Mouse (Mus musculus) left cerebral cortex, postnatal 4 days (tissue): ENCODE results near the gene Icosl. TPM values are rescaled to one million over a fixed set of nuclear protein-coding genes. Genes with fewer than 3 reads are reported as not detected.
"Not testable (repeated sequence)": the region's sequence is repeated elsewhere in the genome, so short reads cannot be mapped to it uniquely, and the experiment has no call there.

Source experiments
- DNase-seq: peaks from one replicate; pipeline ENCODE4 v3.0.0-alpha.2; 2022
- intact Hi-C: fragments of 180-260 bp; cut with DNase I; formaldehyde crosslinking; loops from one replicate; pipeline ENCODE4 v1.15.1; 2025
- total RNA-seq, 2 experiments: library from RNA; stranded (reverse); gene quantifications; 2 replicates each; pipeline ENCODE4 v1.2.3; 2021

Gene Icosl
- total RNA-seq, result under 1 TPM; 0.85 to 0.98 TPM

DNA sequence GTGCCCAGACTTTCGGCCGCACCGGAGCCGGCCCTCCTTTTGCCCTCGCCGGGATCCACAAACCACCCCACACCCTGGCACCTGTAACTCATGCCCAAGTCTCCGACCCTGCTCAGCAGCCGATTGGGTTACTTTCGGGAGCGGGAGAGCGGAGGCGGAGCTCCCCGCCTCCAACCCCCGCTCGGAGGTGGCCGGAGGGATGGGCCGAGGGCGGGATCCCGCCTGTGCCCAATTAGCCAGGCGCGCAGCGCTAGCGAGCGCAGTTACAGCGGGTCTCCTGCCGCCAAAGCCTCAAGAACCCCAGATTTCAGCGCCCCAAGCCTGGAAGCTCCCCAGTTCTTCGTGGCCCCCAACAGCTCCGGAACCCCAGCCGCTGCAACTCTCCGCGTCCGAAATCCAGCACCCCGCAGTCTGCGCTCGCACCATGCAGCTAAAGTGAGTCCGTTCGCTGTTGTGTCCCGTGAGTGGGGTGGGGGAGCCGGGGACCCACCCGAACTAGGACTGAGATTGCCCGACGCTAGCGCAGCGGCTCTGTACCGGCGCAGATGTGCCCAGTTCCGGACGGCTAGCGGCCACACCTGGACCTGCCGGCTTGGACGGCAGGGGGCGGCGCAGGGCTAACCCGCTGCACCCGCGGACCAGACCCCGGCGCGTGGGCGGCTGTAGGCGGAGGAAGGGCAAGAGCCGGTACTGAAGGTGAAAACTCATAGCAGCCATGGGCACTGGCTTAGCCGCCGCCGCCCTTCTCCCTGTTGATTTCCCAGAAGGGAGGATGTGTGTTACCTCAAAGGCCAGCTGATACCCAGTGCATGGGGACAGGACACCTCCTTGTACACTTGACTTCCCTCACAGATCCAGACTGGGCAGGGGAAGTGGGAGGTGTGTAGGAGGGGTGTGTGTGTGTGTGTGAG is at the start of gene Icosl:
Gene Icosl (plus strand): TSS at position 202 of the 911 bp plus-strand sequence.
- intact Hi-C loops, result no loop called here

DNA sequence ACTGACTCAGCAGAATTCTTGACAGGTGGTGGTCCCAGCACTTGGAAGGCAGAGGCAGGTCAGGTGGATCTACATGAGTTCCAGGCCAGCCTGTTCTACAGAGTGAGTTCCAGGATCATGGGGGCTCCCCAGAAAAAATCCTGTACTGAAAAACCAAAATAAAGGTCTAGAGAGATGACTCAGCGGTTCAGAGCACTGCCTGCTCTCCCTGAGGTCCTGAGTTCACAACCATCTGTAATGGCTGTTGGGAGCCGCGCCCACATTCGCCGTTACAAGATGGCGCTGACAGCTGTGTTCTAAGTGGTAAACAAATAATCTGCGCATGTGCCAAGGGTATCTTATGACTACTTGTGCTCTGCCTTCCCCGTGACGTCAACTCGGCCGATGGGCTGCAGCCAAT is 49.1 kb upstream of the Icosl start:
- intact Hi-C loops, DNase-seq: not testable (repeated sequence)

More for the DNA sequence above, at the start of gene Icosl:
- peak; percentile 70 for DNase-seq

DNA sequence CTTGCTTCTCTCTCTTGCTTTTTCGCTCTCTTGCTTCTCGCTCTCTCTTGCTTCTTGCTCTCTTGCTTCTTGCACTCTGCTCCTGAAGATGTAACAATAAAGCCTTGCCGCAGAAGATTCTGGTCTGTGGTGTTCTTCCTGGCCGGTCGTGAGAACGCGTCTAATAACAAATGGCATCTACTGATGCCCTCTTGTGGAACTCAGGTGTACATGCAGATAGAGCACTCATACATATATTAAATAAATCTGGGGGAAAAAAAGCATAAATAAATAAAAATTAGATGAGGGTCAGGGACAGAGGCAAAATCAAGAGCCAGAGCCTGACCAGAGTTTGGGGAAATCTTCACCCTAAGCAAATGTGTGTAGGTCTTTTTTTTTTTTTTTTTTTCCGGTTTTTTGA is 43.6 kb upstream of the Icosl start:
- intact Hi-C loops, result loop anchor here (5.0 kb wide), 1 partner anchor 137 kb away; no protein-coding TSS in a partner anchor
- not testable (repeated sequence) for DNase-seq

DNA sequence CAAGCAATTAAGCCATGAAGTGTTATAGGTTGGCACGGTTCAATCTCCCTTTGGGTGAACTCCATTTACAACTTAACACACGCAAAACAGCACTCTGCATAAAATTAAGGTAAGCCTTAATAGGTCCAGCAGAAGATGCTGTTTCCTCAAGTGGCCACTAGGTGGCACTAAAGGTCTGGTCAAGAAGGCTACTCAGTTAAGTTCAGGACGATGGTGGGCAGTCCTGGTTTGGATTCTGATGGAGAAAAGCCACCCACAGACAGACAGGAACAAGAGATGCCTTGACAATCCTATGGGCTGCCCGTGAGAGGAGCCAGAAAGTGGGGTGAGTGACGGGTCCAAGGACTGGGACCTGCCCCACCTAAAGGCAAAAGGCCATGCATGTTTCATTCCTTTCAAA is 41.0 kb upstream of the Icosl start:
- peak; percentile 77 for DNase-seq
- intact Hi-C loops, result loop anchor here (5.0 kb wide), 1 partner anchor 134 kb away; no protein-coding TSS in a partner anchor

DNA sequence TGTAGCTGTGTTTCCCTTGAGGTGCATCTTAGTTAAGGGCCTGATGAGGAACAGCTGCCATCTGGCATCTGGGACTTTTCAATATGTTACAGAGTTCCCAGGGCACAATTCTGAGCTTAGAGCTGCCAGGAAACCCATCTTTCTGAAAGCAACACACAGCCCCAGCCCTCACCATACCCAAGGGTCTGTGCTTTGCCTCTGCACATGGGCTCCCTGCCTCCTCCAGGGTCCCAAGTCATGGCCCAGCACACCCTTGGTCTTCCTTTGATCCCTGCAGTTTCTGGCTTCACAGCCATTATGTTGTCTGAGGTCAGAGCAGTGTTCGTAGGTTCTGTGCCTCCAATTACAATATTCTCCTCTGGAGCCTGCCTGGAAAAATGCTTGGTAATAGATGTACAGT is 40.0 kb upstream of the Icosl start:
- intact Hi-C loops, result loop anchor here (5.0 kb wide), 1 partner anchor 133 kb away; no protein-coding TSS in a partner anchor

DNA sequence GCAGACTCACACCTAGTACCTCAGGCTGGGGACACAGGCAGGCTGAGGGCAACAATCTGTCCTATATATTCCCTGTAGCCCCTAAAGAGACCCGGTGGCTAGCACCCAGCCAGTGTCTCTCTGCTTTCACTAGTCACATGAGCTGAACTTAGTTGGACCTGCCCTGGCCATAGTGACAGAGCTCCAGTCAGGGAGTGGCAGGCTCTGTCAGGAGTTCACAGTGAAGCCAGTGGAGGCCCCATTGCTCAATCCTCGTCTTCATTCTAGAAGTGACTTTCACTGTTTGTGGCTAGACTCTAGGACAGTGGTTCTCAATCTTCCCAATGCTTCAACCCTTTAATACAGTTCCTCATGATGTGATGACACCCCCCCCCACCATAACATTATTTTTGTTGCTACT is 37.1 kb upstream of the Icosl start:
- no peak for DNase-seq
- intact Hi-C loops, result no loop called here

More for the DNA sequence above, 40.0 kb upstream of the Icosl start:
- DNase-seq, result no peak

DNA sequence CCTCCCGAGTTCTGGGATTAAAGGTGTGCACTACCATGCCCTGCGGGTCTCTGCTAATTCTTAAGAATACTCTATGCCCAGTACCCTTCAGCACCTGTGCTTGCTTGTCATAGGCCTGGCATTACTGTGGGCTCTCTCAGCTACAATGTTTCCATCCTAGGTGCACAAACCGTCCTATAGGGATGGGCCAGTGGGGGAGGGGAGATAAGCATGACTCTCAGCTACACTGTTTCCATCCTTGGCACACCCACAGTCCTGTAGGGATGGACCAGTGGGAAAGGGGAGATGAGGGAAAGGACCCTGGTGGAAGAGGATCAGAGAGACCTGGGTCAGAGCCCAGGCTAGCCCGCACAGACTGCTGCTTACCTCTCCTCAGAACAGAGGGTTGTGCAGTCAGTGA is 32.0 kb upstream of the Icosl start:
- intact Hi-C loops, result no loop called here
- DNase-seq, result no peak

DNA sequence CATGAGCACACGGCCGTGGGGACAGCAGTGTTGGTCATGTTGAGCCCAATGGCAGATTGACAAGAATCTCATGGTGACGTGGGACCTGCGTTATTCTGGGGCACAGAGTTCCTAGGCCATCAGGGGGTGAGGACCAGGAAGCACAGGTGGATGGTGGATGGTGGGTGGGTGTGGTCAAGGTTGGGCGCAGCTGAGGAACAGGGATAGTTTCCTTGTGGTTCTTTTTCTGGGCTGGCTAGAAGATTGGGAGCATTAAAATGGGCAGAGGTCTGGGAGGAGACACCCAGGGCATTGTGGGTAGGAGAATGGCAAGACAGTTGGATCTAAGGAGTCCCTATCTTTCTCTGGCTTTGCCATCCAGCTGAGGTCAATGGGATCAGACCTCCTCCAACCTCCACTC is 27.5 kb upstream of the Icosl start, which contains the start of gene Dnmt3l:
Gene Dnmt3l (plus strand): TSS at position 301 of the 400 bp plus-strand sequence.
- intact Hi-C loops, result no loop called here
- DNase-seq, result no peak

DNA sequence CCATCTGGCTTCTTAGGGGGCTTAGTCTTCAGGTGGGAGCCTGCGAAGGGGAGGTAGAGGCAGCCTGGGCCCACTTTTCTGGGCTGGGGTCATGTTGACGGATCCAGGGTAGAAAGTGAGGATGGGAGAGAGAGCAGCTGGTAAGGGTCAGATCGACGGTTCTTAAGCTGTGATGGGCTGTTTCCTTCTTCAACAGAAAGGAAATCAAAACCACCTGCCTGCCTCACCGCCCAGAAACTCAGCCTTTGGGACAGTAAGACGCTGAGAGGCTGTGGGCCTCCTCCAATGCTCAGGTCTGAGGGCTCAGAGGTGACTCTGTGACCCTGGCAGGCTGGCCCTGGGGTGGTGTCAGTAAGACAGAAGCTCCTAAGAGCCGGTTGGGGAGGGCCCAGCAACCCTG is 27.0 kb upstream of the Icosl start:
- no peak for DNase-seq
- intact Hi-C loops, result no loop called here

DNA sequence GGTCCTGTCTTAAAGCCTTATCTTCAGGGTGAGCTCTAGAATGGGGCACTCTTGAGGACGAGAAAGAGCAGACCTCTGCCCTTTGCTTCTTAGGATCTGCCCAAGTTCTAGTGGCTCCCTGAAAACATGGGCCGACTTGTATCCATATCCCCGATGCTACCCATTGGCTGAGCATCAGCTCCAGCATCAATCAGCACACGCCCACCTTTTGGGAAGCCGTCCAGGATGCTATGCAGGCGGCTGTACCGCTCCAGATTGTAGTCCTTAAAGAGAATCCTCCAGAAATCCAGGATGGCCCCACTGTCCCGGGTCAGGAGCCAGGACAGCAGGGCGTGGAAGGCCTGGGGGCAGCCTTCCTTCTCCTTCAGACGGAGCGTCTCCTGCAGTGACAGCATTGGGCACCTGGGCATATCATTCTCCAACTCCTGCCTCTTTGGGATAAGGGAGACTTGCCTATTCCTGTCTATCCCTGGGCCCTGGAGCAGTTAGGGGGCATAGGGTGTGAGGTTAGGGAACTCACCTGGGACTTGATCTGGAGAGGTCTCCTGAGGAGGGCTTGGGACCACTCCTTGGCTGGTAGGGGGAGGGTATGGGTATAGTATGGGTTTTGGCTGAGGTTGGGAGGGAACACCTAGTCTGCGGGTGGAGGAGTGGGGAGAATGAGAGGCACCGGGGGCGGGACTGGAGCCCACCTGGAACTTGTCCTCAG is 26.3 kb upstream of the Icosl start:
- intact Hi-C loops, result no loop called here
- DNase-seq, result no peak

DNA sequence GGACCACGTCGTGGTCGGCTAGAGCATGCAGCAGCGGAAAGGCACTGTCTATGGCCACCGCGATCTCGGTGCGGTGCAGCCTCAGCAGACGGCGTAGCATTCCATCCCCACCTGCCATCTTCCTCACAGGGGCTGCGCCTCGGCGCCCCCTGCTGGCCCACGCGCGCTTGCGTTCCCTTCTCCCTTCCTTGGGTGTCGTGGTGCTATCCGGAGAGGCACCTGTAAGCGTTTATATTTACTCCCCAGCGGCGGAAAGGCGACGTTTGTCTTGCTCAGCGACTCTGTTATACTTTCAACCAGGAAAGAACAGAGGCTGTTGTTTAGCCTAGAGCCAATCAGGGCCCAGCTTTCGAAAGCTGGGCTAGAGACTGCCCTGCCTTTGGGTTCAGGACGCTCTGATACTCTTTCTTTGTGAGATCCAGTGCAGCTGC is 25.7 kb upstream of the Icosl start, which contains the start of gene Aire:
Gene Aire (minus strand): TSS at position 205 of the 431 bp plus-strand sequence.
- peak; percentile 58 for DNase-seq
- intact Hi-C loops, result no loop called here

DNA sequence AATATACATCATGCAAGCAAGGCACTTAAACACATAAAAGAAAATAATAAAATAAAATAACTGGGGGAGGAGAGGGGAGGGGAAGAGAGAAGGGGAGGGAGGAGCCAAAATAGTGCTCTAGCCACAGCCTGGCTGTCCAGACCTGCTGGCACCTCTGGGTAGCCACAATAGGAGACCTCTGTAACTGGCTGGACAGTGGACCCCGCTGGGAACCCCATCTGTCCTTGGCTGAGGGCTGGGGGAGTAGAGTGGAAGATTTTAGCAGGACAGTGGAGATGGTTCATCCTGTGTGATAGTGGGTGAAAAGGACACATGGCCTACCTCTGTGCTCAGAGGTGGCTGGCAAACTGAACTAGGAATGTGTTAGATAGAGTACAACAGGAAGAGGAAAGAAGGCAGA is 24.6 kb upstream of the Icosl start:
- DNase-seq, result no peak
- intact Hi-C loops, result no loop called here

DNA sequence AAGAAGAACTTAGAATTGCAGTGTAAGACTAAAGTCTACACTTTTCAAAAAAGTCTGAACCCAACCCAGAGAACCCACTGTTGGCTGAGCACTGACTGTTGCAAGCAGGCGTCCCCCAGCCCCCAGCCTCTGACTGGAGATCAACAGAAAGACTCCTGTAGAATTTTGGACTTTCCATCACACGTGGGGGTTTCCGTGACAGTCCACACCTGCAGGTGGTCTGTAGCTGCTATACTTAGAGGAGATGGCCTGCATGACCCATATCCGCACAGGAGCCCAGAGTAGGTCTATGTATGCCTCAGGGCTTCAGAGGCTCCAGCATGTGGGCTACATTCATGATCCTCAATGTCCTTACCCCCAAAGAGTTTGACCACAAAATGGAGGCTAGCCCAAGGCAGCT is 22.7 kb upstream of the Icosl start:
- intact Hi-C loops, result no loop called here
- no peak for DNase-seq

DNA sequence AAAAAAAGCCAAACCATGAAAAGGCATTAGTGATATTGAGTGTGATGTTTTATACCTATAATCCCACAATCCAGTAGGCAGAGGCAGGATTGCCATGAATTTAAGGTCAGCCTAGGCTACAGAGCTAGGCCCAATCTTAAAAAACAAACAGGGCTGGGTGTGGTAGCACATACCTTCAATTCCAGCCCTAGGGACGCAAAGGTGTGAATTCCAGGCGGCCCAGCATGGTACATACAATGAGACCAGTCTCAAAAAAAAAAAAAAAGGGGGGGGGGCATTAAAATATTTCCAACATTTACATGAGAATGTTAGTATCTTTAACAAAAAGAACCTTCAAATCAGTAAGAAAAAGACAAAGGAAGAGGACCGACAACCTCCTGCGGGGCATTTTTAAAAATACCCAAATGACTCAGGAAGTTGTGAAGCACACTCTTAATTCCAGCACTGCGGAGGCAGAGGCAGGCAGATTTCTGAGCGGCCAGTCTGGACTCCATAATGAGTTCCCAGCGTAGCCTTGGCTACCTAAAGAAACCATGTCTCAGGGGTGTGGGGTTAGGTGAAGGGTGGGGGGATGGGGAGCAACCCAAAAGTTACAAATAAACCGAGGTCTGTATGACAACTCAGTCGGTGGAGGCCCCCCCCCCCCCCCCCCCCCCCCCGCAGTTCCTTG is 20.9 kb upstream of the Icosl start:
- intact Hi-C loops, result no loop called here
- DNase-seq, result no peak

DNA sequence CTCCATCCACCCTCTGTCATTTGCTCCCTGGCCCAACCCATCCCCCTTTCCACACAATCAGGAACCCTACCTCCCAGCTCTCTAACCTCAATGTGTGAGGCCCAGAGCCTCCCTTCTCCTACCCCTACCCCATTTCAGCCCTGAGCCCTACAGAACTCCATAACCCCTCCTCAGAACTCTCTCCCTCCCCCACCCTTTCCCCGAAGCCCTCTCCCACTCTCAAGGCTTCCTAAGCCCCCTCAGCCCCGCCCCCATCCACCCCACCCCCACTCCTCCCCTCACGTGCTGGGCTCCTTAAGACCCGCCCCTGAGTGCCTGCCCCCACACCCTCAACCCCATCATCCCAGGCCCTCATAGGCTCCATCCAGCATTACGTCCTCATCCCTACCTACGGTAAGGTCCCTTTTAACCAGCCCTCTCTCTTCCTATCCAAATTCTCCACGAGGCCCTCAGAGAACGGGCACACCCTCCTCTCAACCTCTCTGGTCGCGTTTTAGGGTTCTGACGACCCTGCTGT is 19.5 kb upstream of the Icosl start:
- intact Hi-C loops, result no loop called here
- no peak for DNase-seq

DNA sequence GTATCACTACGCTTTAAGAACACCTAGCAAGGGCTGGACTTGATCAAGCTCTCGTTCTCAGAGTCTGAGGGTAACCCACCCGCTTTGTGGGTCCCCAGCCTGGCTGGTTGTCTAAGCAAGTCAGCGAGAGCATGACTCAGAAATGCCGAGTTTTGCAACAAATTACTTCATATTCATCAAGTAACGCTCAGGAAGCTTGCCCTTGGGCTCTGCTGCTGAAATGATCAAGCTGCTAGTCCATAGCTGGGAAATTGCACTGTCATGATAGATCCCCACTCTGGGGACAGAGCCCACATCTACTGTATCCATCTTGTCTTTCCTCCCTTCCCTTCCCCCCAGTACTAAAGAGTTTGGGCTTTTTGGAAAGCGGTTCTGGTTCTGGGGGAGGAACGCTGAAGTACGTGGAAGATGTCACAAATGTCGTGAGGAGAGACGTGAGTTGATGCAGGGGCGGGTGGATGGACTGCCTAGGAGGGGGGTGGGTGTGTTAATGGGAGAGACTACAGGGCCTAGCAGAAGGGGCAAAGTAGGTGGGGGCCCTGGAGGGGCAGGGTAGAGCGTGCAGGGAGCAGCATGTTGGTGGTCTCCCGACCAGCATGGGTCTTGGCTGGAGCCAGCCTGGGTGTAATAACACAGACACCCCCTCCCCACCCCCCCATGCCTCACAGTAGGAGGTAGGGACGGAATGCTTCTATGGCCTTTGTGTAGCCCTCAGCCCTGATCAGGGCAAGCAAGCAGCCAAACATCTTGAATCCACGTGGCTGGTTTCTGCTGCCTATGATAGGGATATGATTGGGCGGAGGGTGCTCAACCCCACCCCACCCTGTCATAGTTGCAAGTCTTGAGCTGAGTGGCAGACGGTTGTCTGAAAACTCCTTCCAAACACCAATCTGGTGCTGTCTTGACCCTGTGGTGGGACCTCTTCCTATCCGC is 14.2 kb upstream of the Icosl start:
- no peak for DNase-seq
- intact Hi-C loops, result no loop called here

DNA sequence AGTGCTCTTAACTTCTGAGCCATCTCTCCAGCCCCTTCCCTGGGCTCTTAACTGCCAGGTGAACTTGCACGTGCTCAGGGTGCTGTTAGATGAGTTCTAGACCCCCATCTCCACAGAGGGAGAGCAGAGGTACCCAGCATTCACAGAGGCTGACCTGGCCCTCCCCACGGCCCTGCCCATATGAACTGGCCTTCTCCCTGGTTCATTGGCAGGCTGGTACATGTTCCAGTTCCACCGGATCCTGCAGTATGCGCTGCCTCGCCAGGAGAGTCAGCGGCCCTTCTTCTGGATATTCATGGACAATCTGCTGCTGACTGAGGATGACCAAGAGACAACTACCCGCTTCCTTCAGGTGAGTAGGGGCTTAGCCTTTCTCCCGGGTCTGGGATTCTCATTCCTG is 12.0 kb upstream of the Icosl start:
- DNase-seq, result no peak
- intact Hi-C loops, result no loop called here

DNA sequence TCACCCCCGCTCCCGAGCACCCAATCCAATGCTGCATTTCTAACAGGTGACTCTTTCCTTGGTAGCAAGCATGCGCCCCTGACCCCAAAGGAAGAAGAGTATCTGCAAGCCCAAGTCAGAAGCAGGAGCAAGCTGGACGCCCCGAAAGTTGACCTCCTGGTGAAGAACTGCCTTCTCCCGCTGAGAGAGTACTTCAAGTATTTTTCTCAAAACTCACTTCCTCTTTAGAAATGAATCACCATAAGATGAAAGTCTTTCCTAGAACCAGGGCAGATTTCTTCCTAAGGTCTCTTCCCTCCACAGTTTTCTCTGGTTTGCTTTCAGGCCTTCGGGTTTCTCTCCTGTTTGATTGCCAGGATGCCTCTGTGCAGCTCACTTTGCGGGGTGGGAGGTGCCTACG is 6.0 kb upstream of the Icosl start:
- intact Hi-C loops, result no loop called here
- DNase-seq, result no peak

DNA sequence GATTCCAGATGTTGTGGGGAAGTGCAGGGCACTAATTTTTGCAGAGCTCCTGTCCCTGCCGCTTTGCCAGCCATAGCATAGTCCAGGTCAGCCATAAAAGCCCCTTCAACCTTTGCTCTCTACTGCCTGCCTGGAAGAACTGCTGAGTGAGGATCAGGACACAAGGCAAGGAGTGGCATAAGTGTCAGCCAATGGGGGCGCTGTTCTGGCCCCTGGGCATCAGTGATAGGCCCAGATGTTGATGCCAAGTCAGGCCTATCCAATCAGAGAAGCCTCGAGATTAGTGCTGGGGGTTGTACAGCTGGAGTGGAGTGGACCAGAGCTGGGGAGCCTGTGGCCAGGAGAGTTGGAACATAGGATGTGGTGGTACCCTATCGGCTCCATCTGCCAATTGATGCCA is 1.9 kb upstream of the Icosl start:
- intact Hi-C loops, result no loop called here
- DNase-seq, result peak; percentile 32

DNA sequence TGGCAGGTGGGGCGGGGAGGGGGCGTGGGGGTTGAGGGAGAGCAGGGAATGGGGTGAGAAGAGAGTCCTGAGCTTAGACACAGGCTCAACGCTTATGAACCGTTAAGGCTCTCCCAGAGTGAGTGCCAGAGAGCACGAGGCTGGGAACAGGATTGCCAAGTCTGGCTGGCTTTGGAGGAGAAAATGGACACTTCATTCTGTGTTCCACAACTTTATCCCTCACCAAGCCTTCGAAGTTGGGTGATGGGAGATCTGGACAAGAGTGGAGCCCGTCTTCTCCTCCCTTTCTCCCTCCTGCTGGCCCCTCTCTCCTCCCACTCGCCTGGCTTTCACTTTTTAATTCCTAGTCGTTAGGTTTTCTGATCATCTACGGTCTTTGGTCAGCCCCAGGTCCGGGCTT is 561 bp upstream of the Icosl start:
- DNase-seq, result no peak
- intact Hi-C loops, result no loop called here
